Mouse (Mus musculus) spleen, postnatal 0 days (tissue): Measurements from ENCODE around the gene Kalrn. TPM values are rescaled to one million over a fixed set of nuclear protein-coding genes. Genes with fewer than 3 reads are reported as not detected.

ENCODE experiments used
- polyA plus RNA-seq: library from polyadenylated mRNA; unstranded; fragments of >200 nt; fragmentation: Nextera tagmentation; extraction: Ambion mirVana; gene quantifications from 2 replicates; pipeline ENCODE4 v1.2.1, GENCODE M21; 2015

Kalrn gene
- polyA plus RNA-seq: 6.4 and 9.0 TPM in 2 replicates

GRCm38 (mm10) chr16:34573151-34573802 is at the start of gene Kalrn:
TSS of gene Kalrn (minus strand) at chr16:34573532.

GRCm38 (mm10) chr16:33966538-33967282 is 606.6 kb downstream of the Kalrn start, which contains the start of gene Umps:
TSS of gene Umps (minus strand) at chr16:33967038.

Other genes starting within 250 kb of the Kalrn start
- not detected in 2 replicates for gene Ropn1, start 76.4 kb upstream of the Kalrn start, polyA plus RNA-seq
- gene Ccdc14, start 117.1 kb upstream of the Kalrn start, polyA plus RNA-seq: 4.2 and 4.9 TPM in 2 replicates
- gene Mylk, start 171.7 kb upstream of the Kalrn start, polyA plus RNA-seq: 14.9 and 16.7 TPM in 2 replicates